Comparison of ENCODE assay signal across 19 mouse cellular contexts in genomic region chr1:193650275-193650674, GRCm38 (mm10).
A peak's percentile ranks its signal among the peaks of the same experiment; 100 is the strongest.
DNase-seq lines count a peak whose midpoint lies in the region; ATAC-seq and TF ChIP-seq lines count a peak whose summit lies in the region.
"Had no signal": no experiment of that assay in that cellular context is flagged by ENCODE, and none has a peak within 500 bp of the region (broad histone marks: within the 10 kb centered on the region; RNA-seq: fewer than 3 reads in every experiment).

No protein-coding gene starts in this region.

- no peak for DNase-seq in liver, embryonic 14.5 days (ENCODE audit: low read depth in 3 of 3, low spot score in 3 of 3)
- DNase-seq in liver = no peak
- peak; percentile 9 for DNase-seq in 3T3-L1 (ENCODE audit: low read depth, low spot score)
- peak; percentile 12 for DNase-seq in CH12.LX (ENCODE audit: extremely low read depth)
- DNase-seq in layer of hippocampus, adult 18-20 months (ENCODE audit: low spot score in 2 of 2) = no peak
- no peak for DNase-seq in urinary bladder, postnatal 10 days (ENCODE audit: low spot score)
- DNase-seq: adrenal gland, postnatal 10 days; cerebellum, adult 9-11 months; gastrocnemius, postnatal 25 days; kidney, adult 11 months; kidney, postnatal 25 days; retina, postnatal 1 day had no signal

- H3K4me1 ChIP-seq in liver, embryonic 14.5 days (replicated peaks; ENCODE audit: control insufficient read depth in 2 of 2, insufficient read depth in 2 of 2, low read length in 1 of 2) = no peaks in the 10 kb centered on the region
- no peaks in the 10 kb centered on the region for H3K4me1 ChIP-seq in CH12.LX (ENCODE audit: control insufficient read depth in 1 of 2, insufficient read depth in 2 of 2)
- H3K4me1 ChIP-seq: embryonic facial prominence, embryonic 10.5 days; hindbrain, embryonic 13.5 days; megakaryocyte, embryonic 14.5 days; neural tube, embryonic 15.5 days had no signal

- no peak overlapping the region for H3K4me3 ChIP-seq in liver, embryonic 14.5 days (ENCODE audit: insufficient read depth in 1 of 2, low read depth in 2 of 2, low read length in 2 of 2)
- no peak overlapping the region for H3K4me3 ChIP-seq in CH12.LX (replicated peaks in 1 of 3; ENCODE audit: low read depth in 2 of 3, low read length in 2 of 3, poor library complexity in 1 of 3)
- H3K4me3 ChIP-seq: embryonic facial prominence, embryonic 10.5 days; heart, embryonic 13.5 days; hindbrain, embryonic 13.5 days; megakaryocyte, embryonic 14.5 days; neural tube, embryonic 15.5 days had no signal

- no peaks in the 10 kb centered on the region for H3K36me3 ChIP-seq in liver, embryonic 14.5 days (replicated peaks; ENCODE audit: control insufficient read depth, insufficient read depth, low read depth)
- H3K36me3 ChIP-seq in CH12.LX (replicated peaks in 1 of 2; ENCODE audit: control insufficient read depth in 1 of 2, insufficient read depth in 1 of 2, low read length in 1 of 2) = no peaks in the 10 kb centered on the region
- H3K36me3 ChIP-seq: embryonic facial prominence, embryonic 10.5 days; heart, embryonic 13.5 days; hindbrain, embryonic 13.5 days; neural tube, embryonic 15.5 days had no signal

- ATAC-seq in liver, embryonic 14.5 days (ENCODE audit: insufficient read depth) = no peak
- peak; percentile 81 for ATAC-seq in common myeloid progenitor, adult 5-6 weeks (replicated peaks; ENCODE audit: low read depth, poor library complexity, severe bottlenecking)
- ATAC-seq in activated CD4-positive, CD25-positive, alpha-beta regulatory T cell, adult 4 months = no peak

- no peaks in the 10 kb centered on the region for H3K79me2 ChIP-seq in CH12.LX (replicated peaks; ENCODE audit: control insufficient read depth, extremely low read depth, insufficient read depth, poor library complexity, severe bottlenecking)

- dilution Hi-C loops in CH12.LX (cut with MboI; ENCODE audit: extremely low pct_ligation_motif_present, extremely low pct_unique_long_range_greater_than_20kb, low sequenced_read_pairs) = no loop called here

- no peaks in the 10 kb centered on the region for H3K27me3 ChIP-seq in liver, embryonic 14.5 days (ENCODE audit: control insufficient read depth, insufficient read depth, low read length)
- H3K27me3 ChIP-seq in CH12.LX (replicated peaks) = peaks cover 4% of the 10 kb centered on the region
- H3K27me3 ChIP-seq: heart, embryonic 13.5 days; hindbrain, embryonic 13.5 days; megakaryocyte, embryonic 14.5 days; neural tube, embryonic 15.5 days had no signal

- H3K9ac ChIP-seq in liver, embryonic 14.5 days (replicated peaks) = no peak overlapping the region
- no peak overlapping the region for H3K9ac ChIP-seq in CH12.LX (ENCODE audit: insufficient read depth, low read depth)
- H3K9ac ChIP-seq: heart, embryonic 13.5 days; hindbrain, embryonic 13.5 days; neural tube, embryonic 15.5 days had no signal

- TF ChIP-seq RAD21 in CH12.LX (IDR thresholded peaks at IDR 0.05; ENCODE audit: low read depth, low read length) = no peak

- TF ChIP-seq EP300 in liver, embryonic 14.5 days (IDR thresholded peaks at IDR 0.05; ENCODE audit: low read depth) = no peak
- no peak for TF ChIP-seq EP300 in CH12.LX (IDR thresholded peaks at IDR 0.05; ENCODE audit: low read length)

- peak; percentile 27; the same call in 1 of the 2 replicates for TF ChIP-seq CTCF in liver, embryonic 14.5 days (IDR thresholded peaks at IDR 0.05; ENCODE audit: low read depth)
- peak in 1 of 2 experiments; percentile 49; a peak in 3 of 4 replicates for TF ChIP-seq CTCF in CH12.LX (conservative IDR thresholded peaks at IDR 0.05 in 1 of 2, IDR thresholded peaks at IDR 0.05 in 1 of 2; ENCODE audit: low read depth in 2 of 2, low read length in 2 of 2)

- H3K4me2 ChIP-seq in liver, embryonic 14.5 days (ENCODE audit: low read depth) = no peak overlapping the region
- no peak overlapping the region for H3K4me2 ChIP-seq in CH12.LX (ENCODE audit: insufficient read depth, low read depth, poor library complexity, severe bottlenecking)
- H3K4me2 ChIP-seq: heart, embryonic 13.5 days; hindbrain, embryonic 13.5 days; neural tube, embryonic 15.5 days had no signal

- TF ChIP-seq POLR2A in CH12.LX (IDR thresholded peaks at IDR 0.05; ENCODE audit: low read depth, low read length) = no peak

- in situ Hi-C loops in CH12.LX (cut with MboI; ENCODE audit: low pct_ligation_motif_present, low pct_unique_long_range_greater_than_20kb, low sequenced_read_pairs) = no loop called here

- H3K9me3 ChIP-seq in liver, embryonic 14.5 days (ENCODE audit: control insufficient read depth, low read length) = no peaks in the 10 kb centered on the region
- H3K9me3 ChIP-seq in CH12.LX (replicated peaks; ENCODE audit: low read length) = no peaks in the 10 kb centered on the region
- H3K9me3 ChIP-seq: embryonic facial prominence, embryonic 10.5 days; heart, embryonic 13.5 days; hindbrain, embryonic 13.5 days; megakaryocyte, embryonic 14.5 days; neural tube, embryonic 15.5 days had no signal

- H3K27ac ChIP-seq in liver, embryonic 14.5 days = no peak overlapping the region
- no peak overlapping the region for H3K27ac ChIP-seq in CH12.LX (ENCODE audit: insufficient read depth, low read depth)
- H3K27ac ChIP-seq: embryonic facial prominence, embryonic 10.5 days; heart, embryonic 13.5 days; hindbrain, embryonic 13.5 days; neural tube, embryonic 15.5 days had no signal

TF ChIP-seq in CH12.LX, 34 proteins besides CTCF, POLR2A, EP300 and RAD21:
- TF ChIP-seq USF2 (conservative IDR thresholded peaks at IDR 0.05; ENCODE audit: low read depth, low read length) = no peak
- TF ChIP-seq MYC (IDR thresholded peaks at IDR 0.05; ENCODE audit: low read depth, low read length) = no peak
- TF ChIP-seq ELF1 (IDR thresholded peaks at IDR 0.05; ENCODE audit: low read depth, low read length) = no peak
TF ChIP-seq in CH12.LX: peak in this region for 0.

Comparison
In these comparisons a context has a peak if more than half of its experiments do, and no peak if none do; other contexts are left out.
1. DNase-seq: peak in 3T3-L1 (single experiment) and CH12.LX (single experiment); none in liver, embryonic 14.5 days (0 of 3), liver (single experiment), layer of hippocampus, adult 18-20 months (0 of 2) and urinary bladder, postnatal 10 days (single experiment).